Mouse (Mus musculus) testis, adult 2 months (tissue): ENCODE results near the gene Cmip. TPM values are rescaled to one million over a fixed set of nuclear protein-coding genes. Genes with fewer than 3 reads are reported as not detected.

Experiments used
- H3K27ac ChIP-seq: fragments of 200-500 bp; 2 replicates; pipeline ENCODE4 v1.5.1; 2012; ENCODE audit warnings: low read depth, low read length; ENCODE audit not compliant: control insufficient read depth, insufficient read depth
- H3K27me3 ChIP-seq: fragments of 200-500 bp; 2 replicates; pipeline ENCODE4 v1.6.1; 2012; ENCODE audit warnings: mild to moderate bottlenecking, low read length, moderate library complexity; ENCODE audit not compliant: control insufficient read depth, insufficient read depth
- H3K36me3 ChIP-seq: fragments of 200-500 bp; 2 replicates; pipeline ENCODE4 v1.6.1; 2012; ENCODE audit warnings: mild to moderate bottlenecking, low read length; ENCODE audit not compliant: control insufficient read depth, insufficient read depth
- H3K4me1 ChIP-seq: fragments of 200-500 bp; 2 replicates; pipeline ENCODE4 v1.6.1; 2012; ENCODE audit warnings: low read length; ENCODE audit not compliant: control insufficient read depth, insufficient read depth
- H3K4me3 ChIP-seq: fragments of 200-500 bp; 2 replicates; pipeline ENCODE4 v1.5.1; 2012; ENCODE audit warnings: low read depth, mild to moderate bottlenecking, low read length, moderate library complexity, mixed read lengths; ENCODE audit not compliant: control insufficient read depth
- CTCF ChIP-seq: fragments of 200-500 bp; IDR thresholded peaks from 2 replicates; pipeline ENCODE4 v1.5.1; 2012; ENCODE audit warnings: low read depth, mild to moderate bottlenecking, inconsistent platforms, low read length, moderate library complexity; ENCODE audit not compliant: control insufficient read depth, insufficient read depth, insufficient replicate concordance
- POLR2A ChIP-seq: fragments of 200-500 bp; IDR thresholded peaks from 2 replicates; pipeline ENCODE4 v1.6.1; 2012; ENCODE audit warnings: low read depth, mild to moderate bottlenecking, inconsistent platforms, low read length, moderate library complexity; ENCODE audit not compliant: control insufficient read depth
- polyA plus RNA-seq: library from polyadenylated mRNA; depleted of rRNA; stranded (reverse); fragments of >200 nt; gene quantifications from 2 replicates; pipeline ENCODE4 v1.2.3, GENCODE M21; 2012

The Cmip gene
- polyA plus RNA-seq, 1 experiment: 10.5 TPM

DNA sequence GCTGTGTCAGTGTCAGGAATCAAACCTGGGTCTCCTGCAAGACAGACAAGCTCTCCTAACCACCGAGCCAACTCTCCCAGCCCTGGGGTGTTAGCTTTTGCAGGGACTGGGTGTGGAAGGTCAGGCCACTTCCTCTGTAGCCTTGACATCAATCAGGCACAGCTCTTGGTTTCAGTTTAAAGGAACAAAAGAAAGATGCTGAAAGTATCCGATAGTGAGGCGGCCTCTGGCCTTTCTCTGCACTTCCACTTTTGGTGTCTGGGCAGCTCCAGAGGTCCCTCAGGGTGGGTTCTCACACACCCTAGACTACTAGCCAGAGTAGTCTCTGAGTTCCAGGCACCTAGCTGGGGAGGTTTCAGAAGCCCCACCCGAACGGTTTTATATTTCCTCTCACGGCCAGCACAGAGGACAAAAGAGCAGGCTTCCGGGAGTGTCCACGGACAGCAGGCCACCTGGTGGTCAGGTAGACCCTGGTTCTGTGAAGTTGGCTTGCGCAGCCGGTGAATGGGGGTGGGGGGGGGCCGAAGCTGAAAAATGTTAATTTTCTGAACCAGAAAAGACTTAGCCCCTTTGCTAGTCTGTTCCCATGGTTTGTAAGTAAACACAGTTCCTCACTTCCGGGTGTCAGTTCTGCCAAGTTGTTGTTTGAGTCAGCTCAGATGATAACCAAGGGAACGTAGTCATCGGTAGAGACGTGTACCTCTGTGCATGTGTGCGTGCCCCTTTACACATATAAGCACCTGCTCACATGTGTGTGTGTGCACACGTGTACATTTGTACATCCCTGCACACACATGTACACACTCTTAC lies 25.5 kb downstream of the Cmip start:
- no peaks in the 10 kb centered on the region for H3K27me3 ChIP-seq
- TF ChIP-seq CTCF (no peak), POLR2A (no peak)
- no peaks in the 10 kb centered on the region for H3K4me1 ChIP-seq
- H3K27ac ChIP-seq: no peak overlapping the region
- H3K36me3 ChIP-seq: no peaks in the 10 kb centered on the region
- no peak overlapping the region for H3K4me3 ChIP-seq

DNA sequence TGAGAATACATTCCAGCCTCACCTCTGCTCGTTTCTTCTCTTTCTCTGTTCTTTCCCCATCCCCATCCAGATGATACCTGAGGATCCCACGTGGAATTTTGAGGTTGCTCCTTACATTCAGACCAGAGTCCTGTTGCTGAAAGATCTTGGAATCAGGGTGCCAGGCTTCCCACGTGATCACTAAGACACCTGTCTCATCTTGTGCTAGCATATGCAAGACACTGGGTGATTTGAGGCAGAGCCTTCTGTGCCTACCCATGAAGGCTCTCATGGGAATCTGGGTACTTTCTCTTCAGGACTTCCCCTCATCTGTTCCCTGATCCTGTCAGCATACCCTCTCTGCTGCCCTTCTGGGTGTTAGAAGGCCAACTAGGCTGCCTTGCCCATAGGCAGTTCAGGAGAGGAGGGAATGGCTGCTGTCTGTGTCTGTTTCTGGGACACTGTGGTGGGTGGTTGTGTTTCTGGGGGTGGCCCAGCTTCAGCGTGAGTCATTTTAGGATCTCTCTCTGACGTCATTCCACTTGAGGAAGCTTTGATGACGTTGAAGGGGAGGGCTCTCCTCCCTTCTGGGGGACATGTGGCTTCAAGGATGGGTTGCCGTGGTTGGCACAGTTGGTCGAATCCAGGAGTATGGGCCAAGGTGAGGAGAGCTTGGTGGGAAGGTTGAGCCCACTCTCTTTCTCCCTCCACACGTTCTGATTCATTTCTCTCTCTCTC lies 28.1 kb downstream of the Cmip start:
- Histone ChIP-seq H3K36me3 (no peaks in the 10 kb centered on the region), H3K27me3 (no peaks in the 10 kb centered on the region), H3K4me1 (no peaks in the 10 kb centered on the region), H3K27ac (no peak overlapping the region), H3K4me3 (no peak overlapping the region)
- no peak for TF ChIP-seq POLR2A
- TF ChIP-seq CTCF: no peak

DNA sequence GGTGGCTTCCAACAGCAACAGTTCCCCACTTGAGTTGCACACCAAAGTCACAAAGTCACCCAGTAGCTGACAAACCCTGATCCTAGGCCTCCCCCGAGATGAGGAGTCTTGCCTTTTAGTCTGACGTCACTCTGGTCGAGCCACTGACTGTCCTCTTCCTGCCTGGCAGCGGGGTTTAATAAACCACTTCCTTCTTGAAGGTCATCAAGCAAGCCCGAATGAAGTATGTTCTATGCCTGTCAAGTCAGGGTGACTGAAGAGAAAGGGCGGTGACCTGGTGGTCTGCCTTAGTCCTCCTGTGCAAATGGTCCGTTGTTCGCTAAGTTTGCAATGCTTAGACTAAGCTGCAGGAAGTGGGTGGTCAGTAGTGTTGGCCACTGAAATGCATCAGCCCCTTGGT lies 31.1 kb downstream of the Cmip start:
- Histone ChIP-seq H3K4me1 (no peaks in the 10 kb centered on the region), H3K27me3 (no peaks in the 10 kb centered on the region), H3K36me3 (no peaks in the 10 kb centered on the region), H3K27ac (no peak overlapping the region), H3K4me3 (no peak overlapping the region)
- TF ChIP-seq POLR2A (no peak), CTCF (no peak)

DNA sequence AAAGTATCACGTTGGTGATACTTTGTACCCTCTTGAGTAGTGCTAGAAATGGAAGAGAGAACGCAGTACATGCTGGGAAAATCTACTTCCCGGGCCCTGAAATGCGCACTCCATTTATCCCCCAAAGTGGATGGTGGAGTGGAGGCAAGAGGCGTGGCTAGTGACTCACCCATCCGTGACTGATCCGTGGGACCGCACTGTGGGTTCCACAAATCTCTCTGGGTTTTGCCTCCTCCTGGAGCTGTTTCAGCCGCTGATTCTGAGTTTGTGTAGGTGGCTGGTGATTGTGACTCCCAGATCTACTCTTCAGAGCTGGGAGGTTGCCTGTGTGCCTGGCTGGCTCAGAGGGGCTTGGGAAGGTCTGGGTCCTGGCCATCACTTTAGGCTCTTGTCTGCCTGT lies 32.2 kb downstream of the Cmip start:
- no peak for TF ChIP-seq POLR2A
- TF ChIP-seq CTCF: no peak

DNA sequence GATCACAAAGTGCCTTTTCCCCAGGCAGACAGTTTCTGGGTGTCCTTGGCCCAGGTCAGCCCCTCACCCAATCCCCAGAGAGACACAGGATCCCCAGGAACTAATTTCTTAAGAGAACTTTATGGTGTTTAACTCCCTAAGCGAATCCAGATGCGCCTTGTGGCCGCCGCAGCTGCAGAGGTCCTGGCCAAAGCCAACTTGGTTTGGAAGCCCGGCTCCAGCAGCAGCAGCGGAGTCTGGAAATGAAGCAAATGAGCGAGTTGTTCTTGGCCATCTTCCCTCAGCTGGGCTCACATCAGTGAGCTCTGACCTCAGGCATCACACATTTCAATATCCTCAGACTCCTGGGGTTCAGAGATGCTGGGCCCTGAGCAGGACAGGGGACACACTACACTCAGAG lies 33.6 kb downstream of the Cmip start:
- no peak overlapping the region for H3K27ac ChIP-seq
- TF ChIP-seq POLR2A: no peak
- TF ChIP-seq CTCF: no peak
- H3K4me1 ChIP-seq: no peaks in the 10 kb centered on the region
- no peaks in the 10 kb centered on the region for H3K27me3 ChIP-seq
- no peaks in the 10 kb centered on the region for H3K36me3 ChIP-seq
- H3K4me3 ChIP-seq: no peak overlapping the region

More for the DNA sequence above, 32.2 kb downstream of the Cmip start:
- no peaks in the 10 kb centered on the region for H3K4me1 ChIP-seq
- no peak overlapping the region for H3K4me3 ChIP-seq
- no peaks in the 10 kb centered on the region for H3K27me3 ChIP-seq
- no peak overlapping the region for H3K27ac ChIP-seq
- H3K36me3 ChIP-seq: no peaks in the 10 kb centered on the region

DNA sequence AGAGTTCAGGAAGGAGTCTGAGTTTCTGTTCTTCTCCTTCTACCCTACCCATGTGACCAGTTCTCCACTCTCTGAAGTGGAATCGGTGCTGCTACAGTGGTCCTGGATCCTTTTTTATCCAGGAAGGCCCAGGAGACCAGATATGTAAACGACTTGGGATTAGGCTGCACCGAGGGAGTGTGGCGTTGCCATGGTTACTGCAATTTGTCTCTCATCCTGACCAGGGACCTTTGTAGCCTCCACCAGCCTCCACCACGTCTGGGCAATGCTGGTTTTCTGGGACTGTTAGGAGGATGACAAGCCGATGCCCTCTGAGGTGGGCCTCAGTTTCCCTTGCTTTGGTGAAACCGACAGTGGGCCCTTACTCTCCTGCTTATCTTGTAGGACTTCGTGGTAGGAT lies 35.4 kb downstream of the Cmip start:
- no peaks in the 10 kb centered on the region for H3K4me1 ChIP-seq
- no peaks in the 10 kb centered on the region for H3K36me3 ChIP-seq
- H3K27me3 ChIP-seq: no peaks in the 10 kb centered on the region
- TF ChIP-seq CTCF: no peak
- no peak for TF ChIP-seq POLR2A
- no peak overlapping the region for H3K27ac ChIP-seq
- no peak overlapping the region for H3K4me3 ChIP-seq

DNA sequence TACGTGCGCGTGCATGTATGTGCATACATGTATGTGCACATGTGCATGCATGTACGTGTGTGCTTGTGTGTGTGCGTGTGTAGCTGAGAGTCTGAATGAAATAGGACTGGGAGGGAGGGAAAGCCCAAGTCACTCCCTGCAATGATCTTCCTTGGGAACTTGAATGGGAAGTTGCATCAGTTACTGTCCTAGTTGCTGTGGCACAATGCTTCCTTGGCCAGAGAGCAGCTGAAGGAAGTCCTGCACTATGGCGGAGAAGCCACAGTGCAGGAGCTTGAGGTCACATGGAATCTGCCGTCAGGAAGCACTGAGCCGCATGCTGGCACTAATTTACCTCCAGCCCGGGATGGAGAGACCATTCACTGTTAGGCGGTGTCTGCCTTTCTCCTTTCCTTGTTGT lies 37.9 kb downstream of the Cmip start:
- Histone ChIP-seq H3K27me3 (no peaks in the 10 kb centered on the region), H3K4me3 (no peak overlapping the region), H3K27ac (no peak overlapping the region), H3K36me3 (no peaks in the 10 kb centered on the region), H3K4me1 (no peaks in the 10 kb centered on the region; the same call in 1 of the 2 replicates)
- TF ChIP-seq CTCF (no peak), POLR2A (no peak)
